Mouse (Mus musculus): Measurements from ENCODE around the gene Lrrn4cl.

The Lrrn4cl gene

DNA sequence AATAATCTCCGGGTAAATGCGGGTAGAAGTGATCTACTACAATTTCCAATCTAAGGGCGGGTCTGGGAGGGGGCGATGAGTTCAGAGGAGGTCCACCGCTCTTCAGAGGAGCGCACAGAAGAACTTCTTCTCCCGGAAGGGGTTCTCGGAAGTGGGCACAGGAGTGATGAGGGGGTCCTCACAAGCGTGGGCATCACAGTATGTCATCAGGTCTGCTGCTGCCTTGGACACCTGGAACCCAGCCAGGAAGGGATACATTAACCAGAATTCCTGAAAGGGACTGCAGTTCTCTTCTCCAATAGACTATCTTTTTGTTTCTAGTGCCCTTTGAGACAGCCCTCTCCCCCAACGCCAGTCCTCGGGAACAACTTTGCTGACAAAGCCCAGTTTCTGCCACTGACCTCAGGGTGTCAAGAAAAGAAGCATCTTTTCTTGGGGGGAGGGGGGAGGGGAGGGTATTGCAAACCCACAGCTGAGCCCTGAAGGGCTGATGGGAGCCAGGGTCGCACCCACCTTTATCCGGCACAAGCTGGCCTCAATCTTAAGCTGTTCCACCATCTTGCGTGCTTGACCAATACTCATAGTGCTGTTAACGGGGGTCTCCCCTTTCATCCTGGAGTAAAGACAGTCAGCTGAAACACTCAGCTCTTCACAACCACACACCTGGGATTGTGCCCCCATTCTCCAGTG, 12.4 kb upstream of the Lrrn4cl start:
- 7% methylated on average over 15 of the region's 15 CpGs for WGBS

DNA sequence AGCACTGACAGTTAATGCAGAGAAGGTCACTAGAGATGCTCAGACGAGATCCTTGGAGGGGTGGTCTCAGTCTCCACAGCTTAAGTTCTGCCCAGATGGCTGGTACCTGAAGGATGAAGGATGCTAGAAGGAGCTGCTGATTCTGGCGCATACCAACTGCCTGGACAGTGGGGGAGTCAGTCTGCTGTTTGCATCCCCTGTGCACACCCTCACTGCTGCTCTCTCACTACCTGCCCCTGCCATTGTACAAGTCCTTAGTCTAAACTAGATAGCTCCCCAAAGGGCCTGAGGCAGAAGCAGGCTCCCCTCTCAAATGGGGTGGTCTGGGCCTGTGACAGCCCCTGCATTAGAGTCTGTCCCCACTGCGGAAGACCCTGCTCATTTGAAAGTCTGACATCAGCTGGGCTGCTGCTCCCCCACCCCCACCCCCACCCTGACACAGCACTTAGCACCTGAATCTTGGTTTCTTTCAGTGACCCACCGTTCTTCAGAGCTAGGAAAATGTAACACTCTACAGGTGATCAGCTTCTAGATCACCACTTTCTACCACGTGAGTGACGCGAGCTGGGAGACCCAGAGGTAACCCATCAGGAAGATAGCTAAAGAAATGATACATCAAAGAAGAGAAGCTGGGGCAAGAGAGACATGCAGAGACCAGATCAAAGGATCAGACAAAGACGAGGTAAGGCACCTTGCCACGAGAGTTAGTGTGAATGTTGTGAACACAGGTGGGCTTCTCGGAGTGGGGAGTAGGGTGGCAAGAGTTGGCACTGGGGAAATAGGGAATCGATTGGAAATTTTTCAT, 11.3 kb upstream of the Lrrn4cl start, which contains the start of gene Gng3:
Gene Gng3, minus strand, starts transcription at position 92 of the 805 bp plus-strand sequence.
- 35% methylated on average over 11 of the region's 11 CpGs for WGBS

DNA sequence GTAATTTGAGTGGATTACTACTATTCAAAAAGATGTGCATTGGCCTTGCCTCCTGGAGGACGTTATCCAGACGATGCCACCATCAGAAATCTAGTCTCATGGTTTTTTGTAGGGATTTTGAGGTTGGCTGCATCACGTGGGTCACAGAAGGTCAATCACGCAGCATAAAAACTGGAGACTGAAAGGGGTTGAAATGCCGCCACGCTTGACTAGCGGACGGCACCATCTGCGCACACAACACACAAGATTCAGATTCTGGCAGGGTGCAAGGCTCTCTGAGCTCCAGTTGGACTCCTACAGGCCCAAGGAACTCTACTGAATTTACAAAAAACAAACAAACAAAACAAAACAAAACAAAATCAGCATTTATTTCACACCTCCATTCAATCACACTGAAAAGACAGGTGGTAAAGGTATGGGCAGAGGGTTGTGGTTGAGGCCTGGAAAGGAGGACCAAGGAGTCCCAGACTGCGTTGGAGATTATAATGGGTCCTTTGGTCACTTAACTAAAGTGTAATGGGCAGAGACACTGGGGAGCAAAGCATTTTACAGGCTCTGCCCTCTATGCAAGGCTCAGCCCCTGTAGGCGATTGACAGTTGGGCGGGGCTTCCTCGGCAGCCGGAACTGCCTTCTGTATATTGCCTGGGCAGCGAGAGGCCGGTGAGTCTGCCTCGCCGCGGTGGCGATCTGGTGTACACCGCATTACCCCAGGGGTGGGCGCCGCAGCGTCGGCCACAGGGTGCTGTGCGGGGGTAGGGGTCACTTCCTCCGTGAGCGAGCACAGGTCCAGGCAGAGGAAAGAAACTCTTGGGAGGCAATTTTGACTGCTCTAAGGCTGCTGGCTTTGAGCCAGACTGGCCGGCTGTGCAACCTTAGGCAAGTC, 10.4 kb upstream of the Lrrn4cl start:
- WGBS: 11% methylated on average over 29 of the region's 29 CpGs

DNA sequence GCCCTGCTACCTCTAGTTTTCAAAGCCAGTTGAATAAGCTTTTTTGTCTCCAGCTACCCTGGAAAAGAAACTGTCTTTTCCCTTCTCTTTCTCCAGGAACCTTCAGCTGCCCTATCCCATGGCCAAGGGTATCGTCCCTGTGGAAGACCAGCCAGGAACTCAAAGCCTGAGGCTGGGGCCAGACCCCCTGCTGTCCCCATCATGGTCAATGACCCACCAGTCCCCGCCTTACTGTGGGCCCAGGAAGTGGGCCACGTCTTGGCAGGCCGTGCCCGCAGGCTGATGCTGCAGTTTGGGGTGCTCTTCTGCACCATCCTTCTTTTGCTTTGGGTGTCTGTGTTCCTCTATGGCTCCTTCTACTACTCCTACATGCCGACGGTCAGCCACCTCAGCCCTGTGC, 9.6 kb upstream of the Lrrn4cl start:
- WGBS: 66% methylated on average over 7 of the region's 7 CpGs

DNA sequence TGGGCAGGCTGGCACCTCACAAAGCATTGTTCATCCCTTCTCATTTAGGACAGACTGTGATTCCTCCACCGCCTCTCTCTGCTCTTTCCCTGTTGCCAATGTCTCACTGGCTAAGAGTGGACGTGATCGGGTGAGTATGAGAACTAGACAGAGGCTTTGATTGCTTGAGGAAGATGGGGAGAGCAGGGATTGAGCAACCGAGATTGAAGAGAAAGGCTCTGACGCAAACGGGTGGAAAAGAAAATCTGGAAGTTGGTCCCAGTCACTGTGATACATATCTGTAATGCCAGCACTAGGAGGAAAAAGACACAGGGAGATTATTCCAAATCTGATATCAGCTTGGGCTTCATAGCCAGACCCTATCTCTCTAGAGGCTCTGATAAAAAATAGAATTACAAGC, 7.6 kb upstream of the Lrrn4cl start:
- 72% methylated on average over 6 of the region's 6 CpGs for WGBS

DNA sequence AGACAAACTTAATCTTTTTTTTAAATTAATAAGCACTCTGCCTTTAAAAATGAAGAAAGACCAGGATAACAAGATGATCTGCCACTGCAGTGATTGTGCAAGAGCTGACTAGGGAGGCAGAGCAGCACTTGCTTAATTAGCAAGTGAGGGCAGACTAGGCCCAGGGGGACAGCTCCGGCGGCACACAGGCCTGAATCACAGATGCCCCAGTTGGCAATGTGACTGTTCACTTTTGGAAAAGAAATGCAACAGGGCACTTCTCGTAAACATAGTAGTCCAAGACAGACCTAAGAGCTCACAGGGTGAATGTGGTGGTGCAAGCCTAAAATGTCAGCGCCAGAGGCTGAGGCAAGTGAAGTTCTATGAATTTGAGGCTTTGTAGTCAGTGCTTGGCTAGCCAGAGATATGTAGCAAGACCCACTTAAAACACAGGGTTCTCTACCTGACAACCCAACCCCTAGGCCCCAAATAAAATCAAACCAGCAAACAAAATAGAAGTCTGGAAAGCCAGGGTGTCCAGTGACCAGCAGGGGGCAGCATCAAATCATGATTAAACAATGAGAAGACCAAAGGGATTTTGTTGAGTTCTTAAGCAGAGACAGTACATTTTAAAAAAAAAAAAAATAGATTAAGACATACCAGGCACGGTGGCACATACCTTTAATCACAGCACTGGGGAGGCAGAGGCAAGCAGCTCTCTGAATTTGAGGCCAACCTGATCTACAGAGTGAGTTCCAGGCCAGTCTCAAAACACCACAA, 6.0 kb upstream of the Lrrn4cl start:
- WGBS: 34% methylated on average over 5 of the region's 5 CpGs

DNA sequence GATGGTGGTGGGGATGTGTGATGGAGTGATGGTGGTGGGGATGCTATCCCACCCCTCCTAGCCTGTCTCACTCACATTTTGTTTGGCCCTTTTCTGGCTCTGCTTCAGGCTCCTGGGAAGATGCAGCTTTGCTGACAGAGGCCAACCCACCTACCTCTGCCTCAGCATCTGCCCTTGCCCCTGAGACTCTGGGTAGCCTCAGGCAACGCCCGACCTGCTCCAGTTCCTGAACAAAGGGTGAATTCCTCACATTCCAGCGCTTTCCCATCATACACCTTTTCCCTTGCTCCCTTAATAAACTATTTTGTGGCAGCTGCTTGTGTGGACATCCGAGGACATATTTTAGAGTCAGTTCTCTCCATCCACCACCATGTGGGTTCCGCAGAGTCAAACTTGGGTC, 2.2 kb upstream of the Lrrn4cl start:
- 84% methylated on average over 5 of the region's 5 CpGs for WGBS

DNA sequence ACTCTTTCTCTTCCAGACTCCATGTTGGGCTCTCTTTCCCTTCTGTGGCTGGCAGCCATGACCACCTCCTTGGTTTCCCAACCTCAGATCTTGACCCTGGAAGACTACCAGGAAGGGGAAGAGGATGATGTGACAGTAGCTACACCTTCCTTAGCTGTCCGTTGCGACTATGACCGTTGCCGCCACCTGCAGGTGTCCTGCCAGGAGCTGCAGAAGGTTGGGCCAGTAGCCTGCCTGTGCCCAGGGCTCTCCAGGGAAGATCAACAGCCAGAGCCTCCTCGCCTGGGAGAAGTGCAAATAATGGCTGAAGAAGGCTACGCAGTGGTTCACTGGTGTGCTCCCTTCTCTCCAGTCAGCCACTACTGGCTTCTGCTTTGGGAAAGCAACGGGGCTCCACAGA, 1.1 kb downstream of the Lrrn4cl start:
- 70% methylated on average over 7 of the region's 7 CpGs for WGBS

DNA sequence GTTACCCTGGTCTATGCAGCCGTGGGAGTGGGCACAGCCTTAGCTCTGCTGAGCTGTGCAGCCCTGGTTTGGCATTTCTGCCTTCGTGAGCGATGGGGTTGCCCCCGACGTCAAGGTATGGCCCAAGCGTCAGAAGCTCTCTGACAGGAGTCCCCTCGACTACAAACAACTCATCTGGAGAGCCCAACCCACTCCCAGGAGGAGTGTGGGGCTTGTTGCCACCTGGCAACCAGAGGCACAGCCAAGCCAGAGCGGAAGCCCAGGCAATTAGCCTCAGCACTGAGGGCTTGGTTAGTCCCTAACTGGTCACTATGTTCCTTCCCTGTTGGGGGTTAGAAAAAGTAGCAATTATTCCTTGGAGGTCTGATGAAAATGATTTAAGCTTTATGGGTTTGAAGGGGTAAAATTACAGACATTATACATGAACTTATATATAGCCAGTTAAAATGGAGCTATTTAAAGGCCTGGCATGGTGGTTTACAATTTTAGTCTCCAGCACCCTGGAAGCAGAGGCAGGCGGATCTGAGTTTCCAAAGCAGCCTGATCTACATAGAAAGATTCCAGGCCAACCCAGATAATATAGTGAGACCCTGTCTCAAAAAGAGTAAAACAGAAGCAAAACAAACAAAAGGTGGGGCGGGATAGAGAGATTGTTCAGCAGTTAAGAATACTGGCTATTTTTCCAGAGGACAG, 1.8 kb downstream of the Lrrn4cl start:
- 40% methylated on average over 10 of the region's 10 CpGs for WGBS

DNA sequence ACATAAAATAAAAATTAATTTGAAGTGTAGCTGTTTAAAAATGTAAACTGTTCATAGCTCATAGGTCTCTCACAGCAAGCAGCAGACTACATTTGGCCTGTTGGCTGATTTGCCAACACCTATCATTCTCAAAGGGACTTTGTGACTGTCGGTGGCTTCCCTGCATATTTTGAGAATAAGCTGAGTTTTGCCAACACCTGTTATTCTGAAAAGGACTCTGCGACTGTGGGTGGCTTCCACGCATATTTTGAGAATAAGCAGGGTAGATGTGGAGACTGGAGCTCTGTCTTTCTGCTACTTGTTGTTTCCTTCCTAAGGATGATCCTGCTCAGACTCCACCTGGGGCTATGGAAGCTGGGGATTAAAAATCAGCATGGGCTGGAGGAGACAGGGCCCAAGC, 2.5 kb downstream of the Lrrn4cl start:
- WGBS: 36% methylated on average over 3 of the region's 3 CpGs

DNA sequence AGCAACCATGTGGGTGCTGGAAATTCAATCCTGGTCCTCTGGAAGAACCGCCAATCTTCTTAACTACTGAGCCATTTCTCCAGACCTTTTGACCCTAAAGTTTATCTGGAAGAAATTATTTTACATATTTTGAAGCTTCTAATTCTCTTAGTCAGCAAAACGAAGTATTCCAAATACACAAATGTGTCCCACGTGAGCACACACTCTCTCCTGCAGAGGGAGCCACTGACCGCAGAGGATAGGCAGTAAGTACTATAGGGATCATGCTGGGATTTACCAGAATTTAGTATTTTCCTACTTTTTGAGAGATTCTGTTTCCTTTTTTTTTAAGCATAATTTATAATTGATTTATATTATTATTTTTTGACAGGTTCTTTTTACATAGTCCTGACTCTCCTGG, 7.1 kb downstream of the Lrrn4cl start:
- 35% methylated on average over 4 of the region's 4 CpGs for WGBS

DNA sequence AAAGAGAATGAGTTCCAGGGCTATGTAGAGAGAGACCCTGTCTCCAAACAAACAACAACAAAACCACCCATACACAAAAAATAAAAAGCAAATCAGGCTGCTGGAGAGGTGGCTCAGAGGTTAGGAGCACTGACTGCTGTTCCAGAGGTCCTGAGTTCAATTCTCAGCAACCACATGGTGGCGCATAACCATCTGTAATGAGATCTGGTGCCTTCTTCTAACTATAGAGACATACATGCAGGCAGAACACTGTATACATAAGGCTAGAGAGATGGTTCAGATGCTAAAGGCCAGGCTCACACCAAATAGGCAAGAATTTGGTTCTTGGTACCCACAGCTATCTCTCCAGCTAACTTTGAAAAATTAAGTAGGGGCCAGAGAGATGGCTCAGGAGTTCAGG, 8.4 kb downstream of the Lrrn4cl start:
- WGBS: 6% methylated on average over 1 of the region's 1 CpGs

DNA sequence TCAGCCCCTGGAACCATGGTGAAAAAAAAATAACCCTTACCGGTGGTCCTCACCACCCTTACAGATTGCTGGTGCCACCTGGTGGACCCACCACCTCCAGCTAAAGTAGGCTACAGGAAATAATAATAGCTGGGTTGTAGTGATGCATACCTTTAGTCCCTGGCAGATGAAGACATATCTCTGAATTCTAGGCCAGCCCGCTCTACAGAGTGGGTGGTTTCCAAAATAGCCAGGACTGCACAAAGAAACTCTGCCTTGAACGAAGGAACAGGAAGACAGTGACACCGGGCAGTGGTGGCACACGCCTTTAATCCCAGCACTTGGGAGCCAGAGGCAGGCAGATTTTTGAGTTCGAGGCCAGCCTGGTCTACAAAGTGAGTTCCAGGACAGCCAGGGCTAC, 13.7 kb downstream of the Lrrn4cl start:
- WGBS: 52% methylated on average over 6 of the region's 6 CpGs

DNA sequence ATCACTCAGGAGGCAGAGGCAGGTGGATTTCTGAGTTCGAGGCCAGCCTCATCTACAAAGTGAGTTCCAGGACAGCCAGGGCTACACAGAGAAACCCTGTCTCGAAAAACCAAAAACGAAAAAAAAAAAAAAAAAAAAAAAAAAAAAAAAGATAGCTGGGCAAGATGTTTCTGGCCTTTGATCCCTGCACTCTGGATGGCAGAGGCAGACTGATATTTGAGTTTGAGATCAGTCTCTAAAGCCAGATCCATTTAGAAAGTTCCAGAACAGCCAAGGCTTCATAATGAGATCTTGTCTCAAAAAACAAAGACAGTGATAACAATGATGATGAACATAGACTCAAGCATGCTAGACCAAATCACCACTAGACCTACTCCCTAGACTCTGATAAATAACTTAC, 19.8 kb downstream of the Lrrn4cl start:
- 77% methylated on average over 3 of the region's 3 CpGs for WGBS

DNA sequence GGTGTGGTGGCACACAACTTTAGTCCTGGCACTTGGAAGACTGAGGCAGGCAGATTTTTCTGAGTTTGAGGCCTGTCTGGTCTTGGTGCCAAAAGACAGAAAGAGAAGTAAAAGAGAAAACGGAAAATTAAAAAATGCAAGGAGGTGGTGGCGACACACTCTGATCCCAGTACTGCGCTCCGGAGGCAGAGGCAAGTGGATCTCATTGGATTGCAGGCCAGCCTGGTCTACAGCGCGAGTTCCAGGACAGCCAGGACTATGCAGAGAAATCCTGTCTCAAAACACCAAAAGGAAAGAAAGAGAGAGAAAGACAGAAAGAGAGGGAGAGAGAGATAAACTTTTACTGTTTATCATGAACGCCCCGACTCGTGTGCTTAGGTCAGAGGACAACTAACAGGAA, 20.3 kb downstream of the Lrrn4cl start:
- 30% methylated on average over 9 of the region's 9 CpGs for WGBS

DNA sequence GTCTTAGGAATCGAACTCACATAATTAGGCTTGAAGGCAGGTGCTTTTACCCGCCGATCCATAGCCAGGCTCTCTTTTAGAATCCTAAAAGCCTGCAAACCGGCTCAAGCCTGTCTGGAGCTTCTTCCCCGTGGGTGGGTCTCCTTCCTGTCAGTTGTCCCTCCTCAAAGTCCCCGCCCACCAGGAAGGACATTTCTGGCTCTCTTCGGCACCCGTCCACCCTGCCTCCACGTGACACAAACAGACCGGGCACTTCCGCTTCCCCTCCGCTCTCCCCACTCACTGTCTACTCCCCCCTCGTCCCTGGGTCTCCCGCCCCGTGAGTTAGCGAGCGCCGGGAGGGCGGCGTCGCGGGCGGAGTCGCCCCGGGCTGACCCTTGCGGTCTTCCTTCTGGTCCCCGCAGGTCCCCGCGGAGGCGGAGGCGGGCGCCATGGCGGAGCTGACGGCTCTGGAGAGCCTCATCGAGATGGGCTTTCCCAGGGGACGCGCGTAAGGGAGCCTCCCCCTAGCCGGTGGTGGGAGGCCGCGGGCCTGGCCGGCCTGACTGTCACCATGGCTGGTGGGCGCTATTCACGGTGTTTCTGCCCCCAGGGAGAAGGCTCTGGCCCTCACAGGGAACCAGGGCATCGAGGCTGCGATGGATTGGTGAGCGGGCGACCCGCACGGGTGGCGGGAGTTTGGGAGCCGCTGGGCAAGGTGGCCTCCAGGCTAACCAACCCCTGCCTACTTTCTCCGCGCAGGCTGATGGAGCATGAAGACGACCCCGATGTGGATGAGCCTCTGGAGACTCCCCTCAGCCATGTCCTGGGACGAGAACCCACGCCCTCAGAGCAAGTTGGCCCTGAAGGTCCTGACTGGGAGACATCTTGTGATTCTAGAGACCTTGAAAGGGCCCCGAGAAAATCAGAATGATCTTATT, 21.0 kb downstream of the Lrrn4cl start, which contains the start of gene Ubxn1:
Gene Ubxn1, plus strand, starts transcription at position 230 of the 920 bp plus-strand sequence.
- WGBS: 1% methylated on average over 59 of the region's 59 CpGs

DNA sequence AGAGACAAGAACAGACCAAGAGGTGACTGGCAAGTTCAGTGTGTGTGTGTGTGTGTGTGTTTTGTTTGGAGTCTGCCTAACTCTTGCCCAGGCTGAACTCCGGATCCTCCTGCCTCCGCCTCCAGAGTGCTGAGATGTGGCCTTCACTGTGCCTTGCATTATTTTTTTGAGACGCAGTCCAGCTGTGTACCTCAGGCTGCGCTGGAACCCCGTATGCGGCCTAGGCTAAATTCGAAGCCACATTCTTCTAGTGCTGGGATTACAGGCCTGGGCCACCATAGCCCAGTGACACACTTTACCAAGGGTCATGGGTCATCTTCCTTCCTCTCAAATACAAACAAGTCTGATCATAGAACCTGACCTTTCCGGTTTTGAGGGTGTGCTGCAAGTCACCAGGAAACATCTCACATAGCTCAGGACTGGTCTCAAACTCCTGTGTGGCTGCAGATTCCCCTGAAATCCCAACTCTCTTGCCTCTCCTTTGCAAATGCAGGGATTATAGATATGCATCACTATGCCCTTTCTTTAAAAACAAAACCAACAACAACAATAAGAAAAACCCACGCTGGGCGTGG, 21.8 kb downstream of the Lrrn4cl start:
- WGBS: 66% methylated on average over 10 of the region's 10 CpGs

DNA sequence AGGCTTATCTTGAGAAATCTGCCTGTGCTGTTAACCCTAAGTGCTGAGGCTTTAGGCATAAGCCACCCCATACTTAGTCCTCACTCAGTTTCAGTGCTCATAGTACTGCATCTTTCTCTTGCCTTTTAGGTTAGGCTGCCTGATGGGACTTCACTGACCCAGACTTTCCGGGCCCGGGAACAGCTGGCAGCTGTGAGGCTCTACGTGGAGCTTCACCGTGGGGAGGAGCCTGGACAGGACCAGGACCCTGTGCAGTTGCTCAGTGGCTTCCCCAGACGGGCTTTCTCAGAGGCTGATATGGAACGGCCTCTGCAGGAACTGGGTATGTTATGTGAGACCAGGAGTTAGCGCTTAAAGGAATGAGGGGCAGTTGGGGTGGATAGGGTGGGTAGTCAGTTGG, 24.5 kb downstream of the Lrrn4cl start:
- 90% methylated on average over 7 of the region's 7 CpGs for WGBS

DNA sequence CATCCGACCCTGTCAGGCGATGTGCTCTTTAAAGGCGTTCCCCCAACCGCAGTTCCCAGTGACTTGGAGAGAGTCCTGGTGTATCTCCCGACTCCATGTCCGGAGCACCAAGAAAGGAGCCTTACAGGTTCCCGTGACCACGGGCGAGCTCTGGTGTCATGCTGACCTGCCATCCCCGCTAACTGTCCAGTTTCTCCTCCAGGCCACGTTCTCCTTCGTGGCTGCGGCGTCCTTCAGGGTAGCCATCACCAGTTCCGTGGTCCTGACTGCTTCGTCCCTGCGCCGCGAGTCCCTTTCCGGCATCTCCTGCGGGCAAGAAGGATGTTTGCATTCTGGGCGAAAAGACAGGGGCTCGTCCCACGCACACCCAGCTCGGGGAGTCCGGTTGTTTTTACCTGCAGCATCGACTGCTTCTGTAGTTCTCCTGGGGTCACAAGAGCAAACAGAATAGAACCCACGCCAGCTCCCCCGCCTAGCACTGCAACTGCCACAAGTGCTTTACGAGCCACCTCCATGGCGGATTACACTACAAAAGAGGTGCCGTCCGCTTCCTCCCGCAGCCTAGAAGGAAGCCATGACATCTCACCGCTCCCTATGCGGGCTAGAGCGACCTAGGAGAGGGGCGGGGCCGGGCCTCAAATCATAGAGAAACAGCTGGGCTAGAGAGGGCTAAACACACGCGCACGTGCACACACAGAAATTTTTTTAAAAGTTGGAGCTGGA, 29.9 kb downstream of the Lrrn4cl start, which contains the start of gene Uqcc3:
Gene Uqcc3, minus strand, starts transcription at position 613 of the 723 bp plus-strand sequence.
- WGBS: under 1% methylated on average over 42 of the region's 42 CpGs

Measured in cerebral cortex, adult 2 months (tissue).